Mouse (Mus musculus) neural tube, embryonic 11.5 days (tissue): ENCODE measurements around the gene Nfia. TPM values are rescaled to one million over a fixed set of nuclear protein-coding genes. Genes with fewer than 3 reads are reported as not detected.

Experiments used
- ATAC-seq: fragments of 200-750 bp; cut with Nextera tagmentation; 2 replicates; pipeline ENCODE4 v1.8.0; 2017; ENCODE audit warnings: moderate number of reproducible peaks, mild to moderate bottlenecking, moderate TSS enrichment, moderate library complexity; ENCODE audit not compliant: insufficient read depth, low FRiP score, low TSS enrichment
- DNase-seq: peaks from one replicate; pipeline ENCODE4 v3.0.0-alpha.2; 2015; ENCODE audit warnings: low spot score
- H3K27ac ChIP-seq: fragments of 300-500 bp; sonication (generic); 2 replicates; pipeline ENCODE4 v1.5.1; 2014; ENCODE audit warnings: low read depth, mild to moderate bottlenecking, low read length
- H3K27me3 ChIP-seq: fragments of 300-500 bp; sonication (generic); 2 replicates; pipeline ENCODE4 v1.6.1; 2014; ENCODE audit warnings: mild to moderate bottlenecking, low read length, mixed read lengths; ENCODE audit not compliant: control insufficient read depth, insufficient read depth
- H3K36me3 ChIP-seq: fragments of 300-500 bp; sonication (generic); 2 replicates; pipeline ENCODE4 v1.6.1; 2014; ENCODE audit warnings: mild to moderate bottlenecking, low read length, moderate library complexity, mixed read lengths; ENCODE audit not compliant: control insufficient read depth, insufficient read depth
- H3K4me1 ChIP-seq: fragments of 300-500 bp; sonication (generic); 2 replicates; pipeline ENCODE4 v1.6.1; 2014; ENCODE audit warnings: low read length, mixed read lengths; ENCODE audit not compliant: control insufficient read depth, insufficient read depth
- H3K4me2 ChIP-seq: fragments of 300-500 bp; sonication (generic); 2 replicates; pipeline ENCODE4 v1.6.1; 2014; ENCODE audit warnings: low read depth, mild to moderate bottlenecking, moderate library complexity
- H3K4me3 ChIP-seq: fragments of 300-500 bp; sonication (generic); 2 replicates; pipeline ENCODE4 v1.5.1; 2014; ENCODE audit warnings: low read depth, low read length
- H3K9ac ChIP-seq: fragments of 300-500 bp; sonication (generic); 2 replicates; pipeline ENCODE4 v1.6.1; 2014; ENCODE audit warnings: mild to moderate bottlenecking, low read length
- H3K9me3 ChIP-seq: fragments of 300-500 bp; sonication (generic); 2 replicates; pipeline ENCODE4 v1.6.1; 2016; ENCODE audit warnings: low read length; ENCODE audit not compliant: control insufficient read depth
- WGBS: fragments of 180-500 bp; shearing (Covaris S2); extraction: QIAGEN DNeasy Blood & Tissue Kit; methylation state at CpG from one replicate; pipeline ENCODE4 v1.1.7; 2014; 5-methylcytosine and 5-hydroxymethylcytosine counted together
- polyA plus RNA-seq: library from polyadenylated mRNA; unstranded; fragments of >200 nt; fragmentation: Nextera tagmentation; extraction: Ambion mirVana; gene quantifications from 2 replicates; pipeline ENCODE4 v1.2.1, GENCODE M21; 2014

Nfia gene
- polyA plus RNA-seq, 1 experiment from 2014 or later = 29.0 TPM

DNA sequence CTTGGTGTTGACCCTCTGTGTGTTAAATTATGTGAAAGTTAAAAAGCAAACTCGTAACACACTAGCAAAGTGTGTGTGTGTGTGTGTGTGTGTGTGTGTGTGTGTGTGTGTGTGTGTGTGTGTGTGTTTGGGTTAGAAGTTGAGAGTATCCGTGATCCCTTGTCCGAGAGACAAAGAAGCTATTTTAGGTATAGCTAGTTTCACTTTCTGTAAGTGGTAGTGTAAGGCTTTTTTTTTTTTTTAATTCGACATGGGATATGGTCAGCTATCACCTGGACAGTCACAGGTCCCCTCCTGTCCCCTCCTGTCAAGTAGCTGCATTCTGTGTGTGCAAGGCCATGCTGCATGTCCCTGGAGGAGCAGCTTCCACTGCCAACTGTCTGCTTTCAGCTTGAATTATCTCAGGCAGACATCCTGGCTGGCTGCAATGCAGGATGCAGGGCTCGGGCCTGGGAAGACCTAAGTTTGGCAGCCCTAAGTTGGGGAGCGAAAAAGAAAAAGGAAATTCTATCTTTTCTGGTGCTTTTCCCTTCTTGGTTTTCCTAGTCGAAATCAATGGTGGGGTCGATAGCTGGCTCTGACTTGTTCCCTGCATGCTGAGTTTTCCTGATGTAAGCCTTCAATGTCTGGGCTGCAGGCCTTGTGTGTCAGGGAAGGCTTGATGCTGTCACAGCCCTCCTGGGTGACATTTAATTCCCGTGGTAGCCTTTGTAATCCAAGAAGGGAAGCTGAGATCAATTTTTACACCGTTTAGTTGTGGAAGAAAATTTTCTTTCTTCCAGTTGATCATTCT is 147.9 kb downstream of the Nfia start:
- Histone ChIP-seq H3K9me3 (no peaks in the 10 kb centered on the region), H3K27me3 (no peaks in the 10 kb centered on the region), H3K4me3 (no peak overlapping the region), H3K4me2 (no peak overlapping the region), H3K27ac (0 out of 2 replicates have a peak overlapping the region, but pooled peaks have one; percentile 27), H3K9ac (no peak overlapping the region), H3K36me3 (no peaks in the 10 kb centered on the region), H3K4me1 (peaks cover 12% of the 10 kb centered on the region)
- ATAC-seq (no peak), DNase-seq (no peak)
- 62% methylated on average over 10 of the region's 10 CpGs for WGBS

DNA sequence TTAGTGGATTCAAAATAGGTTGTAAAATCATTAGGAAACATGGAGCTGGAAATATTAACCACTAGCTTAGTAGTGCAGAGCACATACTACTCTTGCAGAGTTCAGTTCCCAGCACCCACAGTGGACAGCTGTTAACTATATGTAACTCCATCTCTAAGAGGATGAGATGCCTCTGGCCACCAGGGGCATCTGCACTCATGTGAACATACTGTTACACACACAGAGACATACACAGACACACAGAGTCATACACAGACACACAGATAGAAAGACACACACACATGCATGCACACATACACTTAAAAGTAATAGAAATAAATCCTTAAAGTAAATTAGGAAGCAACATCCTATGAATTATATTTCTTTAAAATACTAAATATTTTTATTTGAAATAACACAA is 149.1 kb downstream of the Nfia start:
- no peaks in the 10 kb centered on the region for H3K9me3 ChIP-seq
- H3K4me2 ChIP-seq = no peak overlapping the region
- no peak overlapping the region for H3K27ac ChIP-seq
- no peaks in the 10 kb centered on the region for H3K36me3 ChIP-seq
- H3K9ac ChIP-seq = no peak overlapping the region
- no peaks in the 10 kb centered on the region for H3K27me3 ChIP-seq
- no peak for DNase-seq
- H3K4me3 ChIP-seq = no peak overlapping the region
- ATAC-seq = no peak
- H3K4me1 ChIP-seq = peaks cover 12% of the 10 kb centered on the region

GRCm38 (mm10) chr4:97923248-97923647 is 150.7 kb downstream of the Nfia start:
- ATAC-seq (no peak), DNase-seq (no peak)
- H3K9ac ChIP-seq = no peak overlapping the region
- no peaks in the 10 kb centered on the region for H3K27me3 ChIP-seq
- H3K4me2 ChIP-seq = no peak overlapping the region
- no peaks in the 10 kb centered on the region for H3K36me3 ChIP-seq
- no peak overlapping the region for H3K4me3 ChIP-seq
- H3K27ac ChIP-seq = no peak overlapping the region
- 93% methylated on average over 5 of the region's 5 CpGs for WGBS
- no peaks in the 10 kb centered on the region for H3K9me3 ChIP-seq
- peaks cover 5% of the 10 kb centered on the region for H3K4me1 ChIP-seq

DNA sequence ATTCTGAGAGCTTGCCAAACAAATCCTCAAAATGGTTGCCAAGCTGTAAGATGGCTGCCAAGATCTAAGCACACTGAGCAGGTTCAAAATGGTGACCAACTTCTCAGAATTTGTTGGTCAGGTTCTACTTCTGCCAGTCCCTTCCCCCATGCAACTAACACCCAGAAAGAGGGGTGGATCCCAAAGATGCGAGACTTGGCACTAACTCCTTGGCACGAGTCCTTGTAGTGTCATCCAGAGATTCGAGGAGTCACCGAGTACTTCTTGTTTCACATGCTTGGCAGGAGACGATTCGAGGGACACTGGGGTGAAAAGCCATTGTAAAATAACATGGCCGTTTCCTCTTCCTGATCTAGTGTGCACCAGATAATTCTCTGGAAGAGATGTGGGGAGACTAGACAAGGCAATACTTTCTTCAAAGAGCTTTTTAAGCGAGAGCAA is 151.4 kb downstream of the Nfia start:
- Histone ChIP-seq H3K27ac (no peak overlapping the region), H3K9me3 (no peaks in the 10 kb centered on the region), H3K9ac (no peak overlapping the region), H3K4me1 (peaks cover 5% of the 10 kb centered on the region), H3K4me2 (no peak overlapping the region), H3K27me3 (no peaks in the 10 kb centered on the region), H3K4me3 (no peak overlapping the region), H3K36me3 (no peaks in the 10 kb centered on the region)
- ATAC-seq (no peak), DNase-seq (no peak)
- 93% methylated on average over 8 of the region's 8 CpGs for WGBS

- no peaks in the 10 kb centered on the region for H3K9me3 ChIP-seq
- ATAC-seq = no peak
- DNase-seq = no peak
These were observed 151.9 kb downstream of the Nfia start for GRCm38 (mm10) chr4:97924414-97924813.

DNA sequence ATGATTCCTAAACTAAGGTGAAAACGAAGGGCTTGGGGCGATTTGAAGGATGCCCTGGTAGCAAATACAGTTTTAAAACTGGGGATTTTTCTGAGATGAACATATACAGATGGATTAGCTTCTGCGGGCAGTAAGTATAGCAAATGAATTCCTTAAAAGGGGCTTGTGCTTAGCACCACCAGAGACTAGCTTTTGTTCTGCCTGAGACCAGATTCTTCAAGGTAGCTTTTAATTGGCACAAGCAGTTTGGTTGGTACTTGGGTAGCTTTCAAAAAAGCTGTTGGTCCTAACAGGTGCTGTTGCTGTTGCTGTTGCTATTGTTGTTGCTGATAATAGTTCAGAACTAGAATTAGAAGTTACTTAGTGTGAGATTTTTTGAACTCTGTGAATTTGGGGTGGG is 152.3 kb downstream of the Nfia start:
- Histone ChIP-seq H3K27ac (no peak overlapping the region), H3K9me3 (no peaks in the 10 kb centered on the region), H3K4me3 (no peak overlapping the region), H3K4me2 (no peak overlapping the region), H3K36me3 (no peaks in the 10 kb centered on the region), H3K9ac (no peak overlapping the region), H3K27me3 (no peaks in the 10 kb centered on the region), H3K4me1 (peaks cover 5% of the 10 kb centered on the region)
- ATAC-seq = no peak
- DNase-seq = no peak
- 91% methylated on average over 3 of the region's 3 CpGs for WGBS

More at GRCm38 (mm10) chr4:97924414-97924813, 151.9 kb downstream of the Nfia start:
- no peak overlapping the region for H3K4me2 ChIP-seq
- 87% methylated on average over 5 of the region's 5 CpGs for WGBS
- no peak overlapping the region for H3K9ac ChIP-seq
- no peaks in the 10 kb centered on the region for H3K27me3 ChIP-seq
- no peak overlapping the region for H3K27ac ChIP-seq
- no peaks in the 10 kb centered on the region for H3K36me3 ChIP-seq
- H3K4me3 ChIP-seq = no peak overlapping the region
- peaks cover 5% of the 10 kb centered on the region for H3K4me1 ChIP-seq

- no peaks in the 10 kb centered on the region for H3K27me3 ChIP-seq
- 34% methylated on average over 4 of the region's 4 CpGs for WGBS
- DNase-seq = no peak
- no peak overlapping the region for H3K27ac ChIP-seq
- no peak overlapping the region for H3K4me3 ChIP-seq
- H3K4me1 ChIP-seq = peaks cover 2% of the 10 kb centered on the region; the same call in 1 of the 2 replicates
- no peaks in the 10 kb centered on the region for H3K9me3 ChIP-seq
- no peak overlapping the region for H3K4me2 ChIP-seq
- no peak overlapping the region for H3K9ac ChIP-seq
- H3K36me3 ChIP-seq = no peaks in the 10 kb centered on the region
- no peak for ATAC-seq
These were observed 153.1 kb downstream of the Nfia start for GRCm38 (mm10) chr4:97925644-97926043.

DNA sequence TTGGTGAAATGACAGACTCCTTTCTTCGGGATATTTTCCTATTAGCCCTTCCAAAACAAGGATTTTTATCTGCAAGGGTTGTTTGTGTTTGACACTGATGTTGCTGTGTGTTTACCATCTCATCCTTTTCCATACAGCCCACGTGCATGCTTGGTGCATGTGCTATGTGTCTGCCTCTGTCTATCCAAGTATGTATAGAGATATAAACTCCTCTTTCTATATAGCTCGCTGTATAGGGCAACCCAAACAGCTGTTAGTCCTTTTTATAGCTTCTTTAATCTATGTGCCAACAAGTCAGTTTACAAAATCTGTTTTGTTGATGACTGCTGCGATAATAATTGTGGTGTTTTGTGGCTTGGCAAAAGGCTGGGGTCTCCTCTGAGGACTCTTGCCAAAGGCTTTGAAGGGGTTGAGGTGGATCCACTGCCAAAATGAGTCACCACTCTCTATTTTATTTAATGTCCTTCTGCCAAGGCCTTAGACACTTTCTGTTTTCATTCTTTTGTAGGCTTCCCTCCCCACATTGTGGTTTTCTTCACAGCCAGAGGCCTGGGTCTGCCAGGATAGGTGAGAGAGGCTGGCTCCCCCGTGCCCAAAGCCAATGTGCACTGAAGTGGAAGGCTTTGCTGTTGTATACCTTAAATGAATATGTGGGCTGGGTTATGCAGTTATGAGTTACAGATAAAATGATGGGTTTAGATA is 154.2 kb downstream of the Nfia start:
- no peak for ATAC-seq
- H3K9me3 ChIP-seq = no peaks in the 10 kb centered on the region
- 85% methylated on average over 5 of the region's 5 CpGs for WGBS
- no peak overlapping the region for H3K4me3 ChIP-seq
- no peak for DNase-seq
- no peaks in the 10 kb centered on the region for H3K36me3 ChIP-seq
- no peak overlapping the region for H3K27ac ChIP-seq
- no peaks in the 10 kb centered on the region for H3K27me3 ChIP-seq
- no peak overlapping the region for H3K4me2 ChIP-seq
- H3K9ac ChIP-seq = no peak overlapping the region
- no peaks in the 10 kb centered on the region for H3K4me1 ChIP-seq

- Histone ChIP-seq H3K27ac (no peak overlapping the region), H3K4me2 (no peak overlapping the region), H3K27me3 (no peaks in the 10 kb centered on the region), H3K9me3 (no peaks in the 10 kb centered on the region), H3K4me1 (no peaks in the 10 kb centered on the region), H3K4me3 (no peak overlapping the region), H3K9ac (no peak overlapping the region), H3K36me3 (no peaks in the 10 kb centered on the region)
- DNase-seq (no peak), ATAC-seq (no peak)
- 90% methylated on average over 3 of the region's 3 CpGs for WGBS
These were observed 154.7 kb downstream of the Nfia start for GRCm38 (mm10) chr4:97927309-97927656.
